ENCODE assay signal across 15 mouse cellular contexts in the genomic region with DNA sequence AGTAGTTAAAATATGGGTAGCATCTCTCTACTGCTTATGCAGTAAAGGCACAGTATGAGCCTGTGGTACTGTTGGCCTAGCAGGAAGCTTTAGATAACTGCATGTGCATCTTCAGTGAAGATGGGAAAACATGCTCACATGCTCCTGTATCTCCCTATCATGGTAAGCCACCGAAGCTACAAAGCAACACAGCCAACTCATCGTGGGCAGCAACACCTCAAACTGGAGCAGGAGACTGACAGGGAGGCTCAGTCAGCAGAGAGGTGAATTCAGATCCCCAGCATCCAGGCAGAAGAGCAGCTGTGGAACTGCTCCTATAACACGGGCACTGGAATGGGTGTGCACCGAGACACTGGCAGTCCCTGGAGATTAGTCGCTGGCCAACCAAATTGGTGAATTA.
"Had no signal": no experiment of that assay in that cellular context is flagged by ENCODE, and none has a peak within 500 bp of the region (broad histone marks: within the 10 kb centered on the region; RNA-seq: fewer than 3 reads in every experiment).

No protein-coding gene starts in this region.

- H3K9ac ChIP-seq: limb, embryonic 15.5 days; liver, embryonic 12.5 days; lung, embryonic 14.5 days; neural tube, embryonic 15.5 days had no signal

- H3K9me3 ChIP-seq: limb, embryonic 15.5 days; liver, embryonic 12.5 days; neural tube, embryonic 15.5 days had no signal

- H3K27ac ChIP-seq: kidney, postnatal 0 days; limb, embryonic 15.5 days; liver, embryonic 12.5 days; neural tube, embryonic 15.5 days had no signal

- DNase-seq: kidney, adult 9 months; kidney, postnatal 36 days; lung, embryonic 14.5 days; lung, postnatal 10 days; lung, postnatal 4 days; right cerebral cortex, postnatal 4 days; spleen, adult 18-20 months; thymus, adult 18-20 months; thymus, postnatal 14 days had no signal

- ATAC-seq: liver, embryonic 12.5 days had no signal

- H3K27me3 ChIP-seq: liver, embryonic 12.5 days; neural tube, embryonic 15.5 days had no signal

- H3K4me1 ChIP-seq: limb, embryonic 15.5 days; liver, embryonic 12.5 days had no signal

- H3K36me3 ChIP-seq: limb, embryonic 15.5 days; liver, embryonic 12.5 days; neural tube, embryonic 15.5 days had no signal

- H3K4me3 ChIP-seq: limb, embryonic 15.5 days; liver, embryonic 12.5 days; myocyte; neural tube, embryonic 15.5 days had no signal

- H3K4me2 ChIP-seq: limb, embryonic 15.5 days; liver, embryonic 12.5 days; lung, embryonic 14.5 days; midbrain, embryonic 11.5 days; neural tube, embryonic 15.5 days had no signal
